Mouse (Mus musculus): Measurements from ENCODE around the gene Apol7a. TPM values are rescaled to one million over a fixed set of nuclear protein-coding genes. Genes with fewer than 3 reads are reported as not detected.
A peak's percentile ranks its signal among the peaks of the same experiment; 100 is the strongest.

The Apol7a gene
- polyA plus RNA-seq, 1 experiment from 2014 or later, result 0.13 TPM

- 75% methylated on average over 11 of the region's 11 CpGs for WGBS (ENCODE audit: insufficient replicate concordance)
Observed at GRCm38 (mm10) chr15:77382271-77382850, 16.5 kb downstream of the Apol7a start.

GRCm38 (mm10) chr15:77381481-77381880 is 17.4 kb downstream of the Apol7a start:
- no peak for ATAC-seq (replicated peaks; ENCODE audit: insufficient number of reproducible peaks, low FRiP score, low TSS enrichment)
- Histone ChIP-seq H3K4me2 (no peak overlapping the region), H3K4me3 (ENCODE audit: low read depth, low read length) (no peak overlapping the region), H3K27me3 (ENCODE audit: control insufficient read depth, insufficient read depth, low read length) (no peaks in the 10 kb centered on the region; the same call in 1 of the 2 replicates), H3K36me3 (ENCODE audit: control insufficient read depth, insufficient read depth, low read length) (no peaks in the 10 kb centered on the region), H3K9me3 (replicated peaks; ENCODE audit: control insufficient read depth, low read length) (no peaks in the 10 kb centered on the region), H3K4me1 (ENCODE audit: control insufficient read depth, insufficient read depth, low read length) (no peaks in the 10 kb centered on the region), H3K9ac (ENCODE audit: low read depth, low read length) (no peak overlapping the region), H3K27ac (ENCODE audit: low read depth, low read length) (no peak overlapping the region)
- WGBS (ENCODE audit: insufficient replicate concordance), result 78% methylated on average over 6 of the region's 6 CpGs

More at GRCm38 (mm10) chr15:77382271-77382850, 16.5 kb downstream of the Apol7a start:
- Histone ChIP-seq H3K27me3 (ENCODE audit: control insufficient read depth, insufficient read depth, low read length) (no peaks in the 10 kb centered on the region; the same call in 1 of the 2 replicates), H3K9ac (ENCODE audit: low read depth, low read length) (no peak overlapping the region), H3K9me3 (replicated peaks; ENCODE audit: control insufficient read depth, low read length) (no peaks in the 10 kb centered on the region), H3K4me2 (no peak overlapping the region), H3K36me3 (ENCODE audit: control insufficient read depth, insufficient read depth, low read length) (no peaks in the 10 kb centered on the region), H3K4me1 (ENCODE audit: control insufficient read depth, insufficient read depth, low read length) (no peaks in the 10 kb centered on the region), H3K4me3 (ENCODE audit: low read depth, low read length) (no peak overlapping the region), H3K27ac (ENCODE audit: low read depth, low read length) (no peak overlapping the region)
- ATAC-seq (replicated peaks; ENCODE audit: insufficient number of reproducible peaks, low FRiP score, low TSS enrichment), result no peak

- Histone ChIP-seq H3K36me3 (ENCODE audit: control insufficient read depth, insufficient read depth, low read length) (no peaks in the 10 kb centered on the region), H3K27ac (ENCODE audit: low read depth, low read length) (no peak overlapping the region), H3K4me2 (no peak overlapping the region), H3K9me3 (replicated peaks; ENCODE audit: control insufficient read depth, low read length) (no peaks in the 10 kb centered on the region), H3K4me1 (ENCODE audit: control insufficient read depth, insufficient read depth, low read length) (no peaks in the 10 kb centered on the region), H3K9ac (ENCODE audit: low read depth, low read length) (no peak overlapping the region), H3K27me3 (ENCODE audit: control insufficient read depth, insufficient read depth, low read length) (no peaks in the 10 kb centered on the region; the same call in 1 of the 2 replicates), H3K4me3 (ENCODE audit: low read depth, low read length) (no peak overlapping the region)
- 28% methylated on average over 4 of the region's 4 CpGs for WGBS (ENCODE audit: insufficient replicate concordance)
- ATAC-seq (replicated peaks; ENCODE audit: insufficient number of reproducible peaks, low FRiP score, low TSS enrichment), result no peak
Observed at GRCm38 (mm10) chr15:77379921-77380320, 19.0 kb downstream of the Apol7a start.

- H3K4me1 ChIP-seq (ENCODE audit: control insufficient read depth, insufficient read depth, low read length), result no peaks in the 10 kb centered on the region
- H3K36me3 ChIP-seq (ENCODE audit: control insufficient read depth, insufficient read depth, low read length), result no peaks in the 10 kb centered on the region
- H3K9ac ChIP-seq (ENCODE audit: low read depth, low read length), result no peak overlapping the region
- no peak overlapping the region for H3K4me3 ChIP-seq (ENCODE audit: low read depth, low read length)
- 87% methylated on average over 4 of the region's 4 CpGs for WGBS (ENCODE audit: insufficient replicate concordance)
- H3K27me3 ChIP-seq (ENCODE audit: control insufficient read depth, insufficient read depth, low read length), result no peaks in the 10 kb centered on the region; the same call in 1 of the 2 replicates
- H3K9me3 ChIP-seq (replicated peaks; ENCODE audit: control insufficient read depth, low read length), result no peaks in the 10 kb centered on the region
- no peak overlapping the region for H3K4me2 ChIP-seq
- ATAC-seq (replicated peaks; ENCODE audit: insufficient number of reproducible peaks, low FRiP score, low TSS enrichment), result no peak
- H3K27ac ChIP-seq (ENCODE audit: low read depth, low read length), result no peak overlapping the region
Observed at GRCm38 (mm10) chr15:77377419-77377818, 21.5 kb downstream of the Apol7a start.

GRCm38 (mm10) chr15:77376920-77377319 is 22.0 kb downstream of the Apol7a start:
- Histone ChIP-seq H3K9ac (ENCODE audit: low read depth, low read length) (no peak overlapping the region), H3K27me3 (ENCODE audit: control insufficient read depth, insufficient read depth, low read length) (no peaks in the 10 kb centered on the region; the same call in 1 of the 2 replicates), H3K36me3 (ENCODE audit: control insufficient read depth, insufficient read depth, low read length) (no peaks in the 10 kb centered on the region), H3K4me1 (ENCODE audit: control insufficient read depth, insufficient read depth, low read length) (no peaks in the 10 kb centered on the region), H3K4me2 (no peak overlapping the region), H3K9me3 (replicated peaks; ENCODE audit: control insufficient read depth, low read length) (no peaks in the 10 kb centered on the region), H3K27ac (ENCODE audit: low read depth, low read length) (no peak overlapping the region), H3K4me3 (ENCODE audit: low read depth, low read length) (no peak overlapping the region)
- WGBS (ENCODE audit: insufficient replicate concordance), result 74% methylated on average over 7 of the region's 7 CpGs
- no peak for ATAC-seq (replicated peaks; ENCODE audit: insufficient number of reproducible peaks, low FRiP score, low TSS enrichment)

DNA sequence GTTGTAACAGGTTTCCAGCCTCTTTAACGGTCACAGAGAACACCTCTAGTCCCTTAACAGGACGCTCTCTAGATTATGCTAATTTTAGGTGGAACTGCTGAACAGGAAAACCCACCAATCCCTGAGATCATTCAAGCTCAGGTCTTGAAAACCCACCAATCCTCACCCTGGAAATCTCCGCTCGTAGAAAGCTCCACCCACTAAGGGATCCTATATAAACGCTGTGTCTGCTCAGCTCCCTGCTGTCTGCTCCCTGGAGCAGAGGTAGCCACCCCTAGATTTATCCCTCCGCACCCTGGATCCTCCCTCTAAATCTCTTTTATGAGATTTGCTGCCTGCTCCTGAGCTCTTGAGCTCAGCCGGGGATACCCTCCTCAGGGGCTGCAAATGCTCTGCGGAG is 28.3 kb downstream of the Apol7a start:
- no peak overlapping the region for H3K27ac ChIP-seq (ENCODE audit: low read depth, low read length)
- H3K27me3 ChIP-seq (ENCODE audit: control insufficient read depth, insufficient read depth, low read length), result no peaks in the 10 kb centered on the region; the same call in 1 of the 2 replicates
- H3K9me3 ChIP-seq (replicated peaks; ENCODE audit: control insufficient read depth, low read length), result no peaks in the 10 kb centered on the region
- no peak overlapping the region for H3K4me3 ChIP-seq (ENCODE audit: low read depth, low read length)
- no peak overlapping the region for H3K4me2 ChIP-seq
- WGBS (ENCODE audit: insufficient replicate concordance), result 81% methylated on average over 8 of the region's 8 CpGs
- no peak for ATAC-seq (replicated peaks; ENCODE audit: insufficient number of reproducible peaks, low FRiP score, low TSS enrichment)
- H3K9ac ChIP-seq (ENCODE audit: low read depth, low read length), result no peak overlapping the region
- no peaks in the 10 kb centered on the region for H3K36me3 ChIP-seq (ENCODE audit: control insufficient read depth, insufficient read depth, low read length)
- H3K4me1 ChIP-seq (ENCODE audit: control insufficient read depth, insufficient read depth, low read length), result peaks cover 11% of the 10 kb centered on the region; the same call in 1 of the 2 replicates

DNA sequence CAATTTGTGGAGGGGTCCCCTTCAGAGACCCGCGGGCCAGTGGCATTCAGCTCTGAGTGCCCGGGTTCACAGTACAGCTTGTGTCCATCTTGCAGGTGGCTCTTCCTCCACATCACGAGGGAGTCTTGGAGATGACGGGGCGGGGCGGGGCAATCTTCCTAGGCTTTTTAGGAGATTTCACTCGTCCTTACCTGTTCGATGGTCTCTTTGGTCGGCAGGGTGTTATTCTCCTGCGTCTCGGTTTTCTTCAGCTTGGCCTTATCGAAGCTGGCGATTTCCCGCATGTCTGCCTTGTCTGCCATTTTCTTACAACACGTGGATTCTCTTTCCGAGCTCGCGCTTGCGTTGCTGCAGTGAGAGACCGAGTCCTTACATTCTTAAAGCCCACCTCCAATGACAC is 28.9 kb downstream of the Apol7a start:
- H3K9ac ChIP-seq (ENCODE audit: low read depth, low read length), result no peak overlapping the region
- no peak for ATAC-seq (replicated peaks; ENCODE audit: insufficient number of reproducible peaks, low FRiP score, low TSS enrichment)
- WGBS (ENCODE audit: insufficient replicate concordance), result 90% methylated on average over 21 of the region's 21 CpGs
- no peaks in the 10 kb centered on the region for H3K9me3 ChIP-seq (replicated peaks; ENCODE audit: control insufficient read depth, low read length)
- H3K4me2 ChIP-seq, result no peak overlapping the region
- H3K36me3 ChIP-seq (ENCODE audit: control insufficient read depth, insufficient read depth, low read length), result no peaks in the 10 kb centered on the region
- H3K4me1 ChIP-seq (ENCODE audit: control insufficient read depth, insufficient read depth, low read length), result peaks cover 11% of the 10 kb centered on the region; the same call in 1 of the 2 replicates
- H3K4me3 ChIP-seq (ENCODE audit: low read depth, low read length), result no peak overlapping the region
- no peaks in the 10 kb centered on the region; the same call in 1 of the 2 replicates for H3K27me3 ChIP-seq (ENCODE audit: control insufficient read depth, insufficient read depth, low read length)
- H3K27ac ChIP-seq (ENCODE audit: low read depth, low read length), result no peak overlapping the region

- H3K27ac ChIP-seq (ENCODE audit: low read depth, low read length), result no peak overlapping the region
- peaks cover 11% of the 10 kb centered on the region; the same call in 1 of the 2 replicates for H3K4me1 ChIP-seq (ENCODE audit: control insufficient read depth, insufficient read depth, low read length)
- H3K4me3 ChIP-seq (ENCODE audit: low read depth, low read length), result no peak overlapping the region
- H3K36me3 ChIP-seq (ENCODE audit: control insufficient read depth, insufficient read depth, low read length), result no peaks in the 10 kb centered on the region
- no peaks in the 10 kb centered on the region for H3K9me3 ChIP-seq (replicated peaks; ENCODE audit: control insufficient read depth, low read length)
- H3K27me3 ChIP-seq (ENCODE audit: control insufficient read depth, insufficient read depth, low read length), result no peaks in the 10 kb centered on the region; the same call in 1 of the 2 replicates
- peak overlapping the region; percentile 66; the same call in 1 of the 2 replicates for H3K9ac ChIP-seq (ENCODE audit: low read depth, low read length)
- H3K4me2 ChIP-seq, result no peak overlapping the region
- 81% methylated on average over 12 of the region's 12 CpGs for WGBS (ENCODE audit: insufficient replicate concordance)
- 0 out of 2 replicates have a peak, but pooled peaks have one; percentile 28 for ATAC-seq (replicated peaks; ENCODE audit: insufficient number of reproducible peaks, low FRiP score, low TSS enrichment)
Observed at GRCm38 (mm10) chr15:77368818-77369320, 30.0 kb downstream of the Apol7a start.
